Mouse (Mus musculus) urinary bladder, postnatal 14 days (tissue): Measurements from ENCODE around the gene Stx19.

Experiments used
- DNase-seq: peaks from one replicate; pipeline ENCODE4 v3.0.0; 2021; ENCODE audit warnings: low spot score

The Stx19 gene

DNA sequence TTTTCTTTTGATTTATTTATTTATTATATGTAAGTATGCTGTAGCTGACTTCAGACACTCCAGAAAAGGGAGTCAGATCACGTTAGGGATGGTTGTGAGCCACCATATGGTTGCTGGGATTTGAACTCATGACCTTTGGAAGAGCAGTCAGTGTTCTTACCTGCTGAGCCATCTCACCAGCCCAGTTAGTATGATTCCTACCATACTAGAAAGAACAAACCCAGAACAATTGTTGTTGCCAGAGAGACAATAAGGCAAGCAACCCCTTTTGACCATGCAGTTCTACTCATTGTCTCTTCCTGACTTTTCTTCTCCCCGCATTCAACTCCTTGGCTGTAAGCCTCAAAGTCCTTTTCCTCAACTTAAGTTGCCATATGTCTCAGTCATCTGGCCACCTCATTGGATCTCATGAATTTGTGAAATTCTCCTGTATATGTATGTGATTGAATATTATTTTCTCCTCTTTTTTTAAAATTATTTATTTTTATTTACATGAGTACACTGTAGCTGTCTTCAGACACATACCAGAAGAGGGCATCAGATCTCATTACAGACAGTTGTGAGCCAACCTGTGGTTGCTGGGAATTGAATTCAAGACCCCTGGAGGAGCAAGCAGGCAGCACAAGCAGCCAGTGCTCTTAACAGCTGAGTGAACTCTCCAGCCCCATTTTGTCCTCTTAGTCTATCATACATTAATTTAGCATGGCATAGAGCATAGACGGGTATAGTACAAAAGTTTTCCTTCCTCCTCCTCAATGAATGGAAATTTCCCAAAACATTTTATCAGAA lies 38.2 kb downstream of the Stx19 start:
- no peak for DNase-seq

- no peak for DNase-seq
Measured at GRCm38 (mm10) chr16:62853611-62854126, 39.2 kb downstream of the Stx19 start.

GRCm38 (mm10) chr16:62854191-62855068 lies 40.0 kb downstream of the Stx19 start, which contains the start of gene Pros1:
Pros1 (plus strand) TSS chr16:62854307.
- peak; percentile 57 for DNase-seq

GRCm38 (mm10) chr16:62855385-62855784 lies 40.9 kb downstream of the Stx19 start:
- no peak for DNase-seq

DNA sequence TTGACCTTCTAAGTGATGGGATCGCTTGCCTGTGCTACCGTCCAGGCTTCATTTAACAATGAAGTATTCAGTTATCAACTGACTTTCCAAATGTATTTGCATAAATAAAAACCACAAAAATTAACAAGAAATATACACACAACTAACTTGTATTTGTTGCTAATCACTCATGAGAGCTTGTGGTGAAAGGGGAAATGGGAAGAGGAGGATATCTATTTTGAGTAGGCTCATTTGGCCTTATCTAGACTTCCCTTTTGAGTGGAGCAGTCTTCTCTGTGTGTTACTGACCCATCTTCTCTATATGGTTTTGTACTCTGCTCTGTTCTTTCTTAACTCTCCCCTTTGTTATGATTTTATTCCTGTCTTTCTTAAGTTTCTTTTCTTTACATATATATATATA lies 41.8 kb downstream of the Stx19 start:
- DNase-seq, result no peak

DNA sequence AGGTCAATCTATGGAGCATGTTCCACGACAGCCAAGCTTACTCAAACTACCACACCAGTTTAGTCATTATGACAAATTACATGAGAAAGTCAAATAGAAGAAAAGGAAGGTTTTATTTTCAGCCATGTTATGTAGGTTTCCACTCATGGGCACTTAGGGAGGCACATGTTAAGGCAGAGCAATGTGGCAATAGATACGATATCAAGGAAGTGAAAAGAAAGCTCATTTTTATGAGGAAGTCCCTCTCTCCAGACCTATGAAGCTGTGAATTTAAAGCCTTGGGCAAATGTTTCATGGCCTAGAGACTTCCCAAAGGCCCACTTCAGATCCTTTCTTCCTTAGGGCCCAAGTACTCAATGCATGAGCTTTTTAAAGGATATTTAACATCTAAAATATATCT lies 43.0 kb downstream of the Stx19 start:
- DNase-seq, result no peak

GRCm38 (mm10) chr16:62858018-62858417 lies 43.5 kb downstream of the Stx19 start:
- DNase-seq, result no peak

DNA sequence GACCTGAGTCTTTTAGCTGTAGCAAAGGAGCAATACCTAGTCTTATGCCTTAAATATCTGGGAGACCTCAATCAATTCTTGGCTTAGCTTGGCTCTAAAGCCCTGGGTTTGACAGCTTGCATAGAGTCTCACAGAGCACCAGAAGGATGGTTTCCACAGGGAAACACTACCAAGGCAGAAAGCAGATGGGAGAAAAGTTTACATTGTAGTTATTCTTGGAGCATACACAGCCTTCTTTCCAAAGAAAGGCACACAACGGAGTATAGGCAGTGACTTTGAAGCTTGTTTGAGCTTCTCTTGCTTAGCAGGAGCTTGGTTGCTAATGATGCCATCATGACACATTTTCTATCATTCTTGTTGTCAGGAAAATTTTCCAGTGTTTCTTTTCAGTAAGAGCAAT lies 45.7 kb downstream of the Stx19 start:
- DNase-seq, result no peak

DNA sequence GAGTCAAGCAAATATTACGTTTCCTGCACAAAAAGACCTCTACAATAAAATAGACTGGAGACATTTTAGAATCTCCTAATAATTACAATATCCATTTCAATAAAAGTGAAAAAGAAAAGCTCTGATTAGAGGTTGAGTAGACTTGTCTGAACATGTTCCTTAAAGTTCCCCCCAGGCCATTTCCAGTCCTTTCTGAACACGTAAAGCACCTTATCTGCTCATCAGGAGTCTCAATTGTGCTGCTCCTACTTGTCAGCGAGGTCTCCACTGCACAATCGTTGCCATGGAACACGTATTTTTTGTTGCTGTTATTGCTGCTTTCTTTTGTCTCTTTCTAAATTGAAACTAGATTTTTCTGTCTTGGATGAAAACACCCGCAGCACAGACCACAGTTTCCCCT lies 47.0 kb downstream of the Stx19 start:
- no peak for DNase-seq

DNA sequence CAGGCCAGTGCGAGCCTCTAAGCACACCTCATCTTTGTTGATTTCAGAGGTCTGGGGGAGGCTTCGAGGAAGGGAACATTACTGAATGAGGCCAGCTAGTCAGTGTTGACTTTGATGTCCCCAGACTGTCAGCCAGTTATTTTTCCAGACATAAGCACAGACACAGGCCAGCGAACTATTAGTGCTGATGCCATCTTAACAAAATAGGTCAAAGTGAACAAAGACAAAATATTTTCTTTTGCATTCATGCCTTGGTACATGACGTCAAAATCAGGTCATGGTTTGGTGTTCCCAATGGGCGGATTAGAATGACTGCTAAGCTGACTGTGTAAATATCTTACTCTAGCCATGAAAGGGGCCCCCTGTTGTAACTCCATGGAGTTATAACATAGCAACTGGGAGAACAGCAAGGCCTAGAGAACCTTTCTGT lies 58.2 kb downstream of the Stx19 start:
- DNase-seq, result no peak

DNA sequence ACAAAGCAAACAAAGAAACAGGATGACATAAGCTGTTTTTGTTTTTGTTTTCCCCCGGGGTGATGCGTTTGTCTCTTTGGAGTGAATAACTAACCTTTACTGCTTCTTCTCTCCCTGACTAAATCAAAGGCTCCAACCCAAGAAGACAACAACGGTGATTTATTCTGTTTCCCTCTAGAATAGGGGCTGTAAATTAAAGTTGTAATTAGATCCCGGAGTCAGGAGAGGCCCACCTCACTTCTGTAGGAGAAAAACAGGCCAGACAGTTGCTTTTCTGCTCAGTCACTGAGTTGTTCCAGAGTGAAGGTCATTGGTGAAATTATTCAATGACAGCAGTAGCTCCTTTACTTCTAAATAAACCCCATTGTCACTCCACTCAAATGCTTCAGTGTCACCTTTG lies 58.7 kb downstream of the Stx19 start:
- DNase-seq, result no peak
